Mouse (Mus musculus): Measurements from ENCODE around the gene Gm26965. TPM values are rescaled to one million over a fixed set of nuclear protein-coding genes. Genes with fewer than 3 reads are reported as not detected.

Gene Gm26965
- polyA plus RNA-seq, 1 experiment: not detected

- H3K4me1 ChIP-seq (replicated peaks; ENCODE audit: control insufficient read depth, insufficient read depth, low read length): peaks cover 5% of the 10 kb centered on the region; the same call in 1 of the 2 replicates
- no peaks in the 10 kb centered on the region for H3K36me3 ChIP-seq (ENCODE audit: control insufficient read depth, insufficient read depth, low read length)
- no peak overlapping the region for H3K27ac ChIP-seq (ENCODE audit: control insufficient read depth, insufficient read depth, low read length)
- TF ChIP-seq CTCF (IDR thresholded peaks at IDR 0.05; ENCODE audit: borderline replicate concordance, control insufficient read depth, extremely low read depth, insufficient read depth, low read length, poor library complexity): no peak
- TF ChIP-seq POLR2A (IDR thresholded peaks at IDR 0.05; ENCODE audit: control insufficient read depth, extremely low read depth, insufficient read depth, low read length, poor library complexity): no peak
- WGBS: 91% methylated on average over 3 of the region's 3 CpGs
- H3K4me3 ChIP-seq (ENCODE audit: control insufficient read depth, insufficient read depth, low read length): no peak overlapping the region
- DNase-seq: no peak
- H3K27me3 ChIP-seq (ENCODE audit: control insufficient read depth, insufficient read depth, low read length): no peaks in the 10 kb centered on the region
Measured at GRCm38 (mm10) chr13:67527049-67527730, 1.2 kb upstream of the Gm26965 start.

GRCm38 (mm10) chr13:67500908-67501307 is 25.0 kb downstream of the Gm26965 start:
- no peak for DNase-seq
- no peaks in the 10 kb centered on the region for H3K27me3 ChIP-seq (ENCODE audit: control insufficient read depth, insufficient read depth, low read length)
- no peak overlapping the region for H3K27ac ChIP-seq (ENCODE audit: control insufficient read depth, insufficient read depth, low read length)
- 100% methylated on average over 1 of the region's 1 CpGs for WGBS
- no peak overlapping the region for H3K4me3 ChIP-seq (ENCODE audit: control insufficient read depth, insufficient read depth, low read length)
- no peaks in the 10 kb centered on the region for H3K36me3 ChIP-seq (ENCODE audit: control insufficient read depth, insufficient read depth, low read length)
- H3K4me1 ChIP-seq (replicated peaks; ENCODE audit: control insufficient read depth, insufficient read depth, low read length): peaks cover 10% of the 10 kb centered on the region
- TF ChIP-seq CTCF (IDR thresholded peaks at IDR 0.05; ENCODE audit: borderline replicate concordance, control insufficient read depth, extremely low read depth, insufficient read depth, low read length, poor library complexity) (no peak), POLR2A (IDR thresholded peaks at IDR 0.05; ENCODE audit: control insufficient read depth, extremely low read depth, insufficient read depth, low read length, poor library complexity) (no peak)

- WGBS: 1% methylated on average over 22 of the region's 22 CpGs
- Histone ChIP-seq H3K27me3 (ENCODE audit: control insufficient read depth, insufficient read depth, low read length) (no peaks in the 10 kb centered on the region), H3K4me1 (replicated peaks; ENCODE audit: control insufficient read depth, insufficient read depth, low read length) (peaks cover 10% of the 10 kb centered on the region), H3K4me3 (ENCODE audit: control insufficient read depth, insufficient read depth, low read length) (peak within 1 kb of the TSS; percentile 66), H3K27ac (ENCODE audit: control insufficient read depth, insufficient read depth, low read length) (0 out of 2 replicates have a peak within 1 kb of the TSS, but pooled peaks have one; percentile 1), H3K36me3 (ENCODE audit: control insufficient read depth, insufficient read depth, low read length) (no peaks in the 10 kb centered on the region; the same call in 1 of the 2 replicates)
- peak; percentile 88 for DNase-seq
- no peak for TF ChIP-seq CTCF (IDR thresholded peaks at IDR 0.05; ENCODE audit: borderline replicate concordance, control insufficient read depth, extremely low read depth, insufficient read depth, low read length, poor library complexity)
- TF ChIP-seq POLR2A (IDR thresholded peaks at IDR 0.05; ENCODE audit: control insufficient read depth, extremely low read depth, insufficient read depth, low read length, poor library complexity): peak; percentile 24; the same call in 1 of the 2 replicates
Measured at GRCm38 (mm10) chr13:67500084-67500719, 25.7 kb downstream of the Gm26965 start, which contains the start of gene Zfp58. Zfp58 (minus strand) TSS chr13:67500555.

- Histone ChIP-seq H3K27ac (ENCODE audit: control insufficient read depth, insufficient read depth, low read length) (no peak overlapping the region), H3K36me3 (ENCODE audit: control insufficient read depth, insufficient read depth, low read length) (peaks cover 22% of the 10 kb centered on the region), H3K4me1 (replicated peaks; ENCODE audit: control insufficient read depth, insufficient read depth, low read length) (peaks cover 10% of the 10 kb centered on the region), H3K27me3 (ENCODE audit: control insufficient read depth, insufficient read depth, low read length) (no peaks in the 10 kb centered on the region), H3K4me3 (ENCODE audit: control insufficient read depth, insufficient read depth, low read length) (no peak overlapping the region)
- no peak for TF ChIP-seq POLR2A (IDR thresholded peaks at IDR 0.05; ENCODE audit: control insufficient read depth, extremely low read depth, insufficient read depth, low read length, poor library complexity)
- no peak for TF ChIP-seq CTCF (IDR thresholded peaks at IDR 0.05; ENCODE audit: borderline replicate concordance, control insufficient read depth, extremely low read depth, insufficient read depth, low read length, poor library complexity)
- no peak for DNase-seq
- WGBS: 88% methylated on average over 1 of the region's 1 CpGs
Measured at GRCm38 (mm10) chr13:67495631-67496030, 30.3 kb downstream of the Gm26965 start.

DNA sequence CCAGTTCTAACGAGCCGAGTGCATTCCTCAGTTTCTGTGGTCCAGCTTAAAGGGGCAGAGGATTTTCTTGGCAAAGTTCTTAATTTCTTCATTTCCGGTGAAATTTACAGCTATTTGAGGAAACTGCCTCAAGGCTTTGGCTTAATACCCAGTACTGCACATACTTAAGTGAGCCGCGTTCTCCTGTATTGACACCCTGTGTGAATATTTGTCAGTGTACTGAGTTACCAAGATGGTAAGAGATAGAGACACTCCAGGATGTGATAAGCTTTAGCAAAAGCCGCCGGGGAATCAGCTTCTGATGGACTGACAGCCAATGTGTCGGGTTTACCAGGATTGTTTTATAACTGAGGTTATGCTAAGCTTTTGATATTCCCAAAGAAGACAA is 41.5 kb downstream of the Gm26965 start:
- H3K4me1 ChIP-seq (replicated peaks; ENCODE audit: control insufficient read depth, insufficient read depth, low read length): no peaks in the 10 kb centered on the region
- no peak for TF ChIP-seq POLR2A (IDR thresholded peaks at IDR 0.05; ENCODE audit: control insufficient read depth, extremely low read depth, insufficient read depth, low read length, poor library complexity)
- no peak for TF ChIP-seq CTCF (IDR thresholded peaks at IDR 0.05; ENCODE audit: borderline replicate concordance, control insufficient read depth, extremely low read depth, insufficient read depth, low read length, poor library complexity)
- no peaks in the 10 kb centered on the region for H3K27me3 ChIP-seq (ENCODE audit: control insufficient read depth, insufficient read depth, low read length)
- H3K36me3 ChIP-seq (ENCODE audit: control insufficient read depth, insufficient read depth, low read length): 0 out of 2 replicates have a peak, but pooled peaks cover 4% of the 10 kb centered on the region
- H3K27ac ChIP-seq (ENCODE audit: control insufficient read depth, insufficient read depth, low read length): 0 out of 2 replicates have a peak overlapping the region, but pooled peaks have one; percentile 30
- H3K4me3 ChIP-seq (ENCODE audit: control insufficient read depth, insufficient read depth, low read length): peak overlapping the region; percentile 31
- no peak for DNase-seq
- WGBS: 40% methylated on average over 8 of the region's 8 CpGs

- peak within 1 kb of the TSS; percentile 92 for H3K4me3 ChIP-seq (ENCODE audit: control insufficient read depth, insufficient read depth, low read length)
- WGBS: 1% methylated on average over 20 of the region's 20 CpGs
- H3K27ac ChIP-seq (ENCODE audit: control insufficient read depth, insufficient read depth, low read length): peak within 1 kb of the TSS; percentile 30; the same call in 1 of the 2 replicates
- H3K4me1 ChIP-seq (replicated peaks; ENCODE audit: control insufficient read depth, insufficient read depth, low read length): no peaks in the 10 kb centered on the region
- TF ChIP-seq CTCF (IDR thresholded peaks at IDR 0.05; ENCODE audit: borderline replicate concordance, control insufficient read depth, extremely low read depth, insufficient read depth, low read length, poor library complexity): no peak
- peak; percentile 88 for DNase-seq
- no peaks in the 10 kb centered on the region for H3K27me3 ChIP-seq (ENCODE audit: control insufficient read depth, insufficient read depth, low read length)
- 0 out of 2 replicates have a peak, but pooled peaks cover 4% of the 10 kb centered on the region for H3K36me3 ChIP-seq (ENCODE audit: control insufficient read depth, insufficient read depth, low read length)
Measured at GRCm38 (mm10) chr13:67483625-67484423, 42.1 kb downstream of the Gm26965 start, which contains the start of gene Zfp874b. Zfp874b (minus strand) TSS chr13:67484258.
